Comparison of ENCODE assay signal across 10 mouse cellular contexts in genomic region chr5:107251751-107252305, GRCm38 (mm10). TPM values are rescaled to one million over a fixed set of nuclear protein-coding genes. Genes with fewer than 3 reads are reported as not detected.
DNase-seq lines count a peak whose midpoint lies in the region; ATAC-seq and TF ChIP-seq lines count a peak whose summit lies in the region.
"Had no signal": no experiment of that assay in that cellular context is flagged by ENCODE, and none has a peak within 500 bp of the region (broad histone marks: within the 10 kb centered on the region; RNA-seq: fewer than 3 reads in every experiment).

No protein-coding gene starts in this region.

- H3K27me3 ChIP-seq in forebrain, postnatal 0 days (ENCODE audit: insufficient read depth, low read length) = peaks cover 37% of the 10 kb centered on the region
- no peaks in the 10 kb centered on the region for H3K27me3 ChIP-seq in intestine, embryonic 15.5 days (replicated peaks)
- peaks cover 37% of the 10 kb centered on the region for H3K27me3 ChIP-seq in midbrain, embryonic 12.5 days
- H3K27me3 ChIP-seq: embryonic facial prominence, embryonic 15.5 days had no signal

- no peak overlapping the region for H3K27ac ChIP-seq in forebrain, postnatal 0 days (ENCODE audit: low read depth, low read length)
- H3K27ac ChIP-seq in intestine, embryonic 15.5 days = peak overlapping the region; percentile 56
- H3K27ac ChIP-seq in midbrain, embryonic 12.5 days (replicated peaks) = no peak overlapping the region

- DNase-seq in heart, adult 11 months = peak; percentile 93
- DNase-seq in heart, postnatal 36 days = no peak
- peak; percentile 83 for DNase-seq in forebrain, postnatal 0 days
- DNase-seq in left cerebral cortex, postnatal 14 days (ENCODE audit: low spot score in 2 of 2) = peak; percentile 55 to 61
- DNase-seq in spleen, postnatal 36 days (ENCODE audit: low spot score in 2 of 2) = no peak
- no peak for DNase-seq in gastrocnemius, postnatal 4 days (ENCODE audit: low spot score in 2 of 2)

- H3K4me1 ChIP-seq in forebrain, postnatal 0 days (ENCODE audit: insufficient read depth) = no peaks in the 10 kb centered on the region
- peaks cover 26% of the 10 kb centered on the region for H3K4me1 ChIP-seq in intestine, embryonic 15.5 days (replicated peaks)
- H3K4me1 ChIP-seq in midbrain, embryonic 12.5 days = peaks cover 23% of the 10 kb centered on the region

- no peak overlapping the region for H3K9ac ChIP-seq in forebrain, postnatal 0 days
- no peak overlapping the region for H3K9ac ChIP-seq in intestine, embryonic 15.5 days
- no peak overlapping the region for H3K9ac ChIP-seq in midbrain, embryonic 12.5 days (replicated peaks)
- H3K9ac ChIP-seq: embryonic facial prominence, embryonic 15.5 days had no signal

- no peaks in the 10 kb centered on the region for H3K36me3 ChIP-seq in forebrain, postnatal 0 days (ENCODE audit: insufficient read depth)
- no peaks in the 10 kb centered on the region for H3K36me3 ChIP-seq in intestine, embryonic 15.5 days
- no peaks in the 10 kb centered on the region for H3K36me3 ChIP-seq in midbrain, embryonic 12.5 days

- no peak for TF ChIP-seq CTCF in forebrain, postnatal 0 days (IDR thresholded peaks at IDR 0.05; ENCODE audit: low read depth)

- no peak overlapping the region for H3K4me2 ChIP-seq in forebrain, postnatal 0 days (ENCODE audit: low read depth)
- no peak overlapping the region for H3K4me2 ChIP-seq in intestine, embryonic 15.5 days (replicated peaks)
- H3K4me2 ChIP-seq in midbrain, embryonic 12.5 days (replicated peaks) = no peak overlapping the region
- H3K4me2 ChIP-seq: embryonic facial prominence, embryonic 15.5 days had no signal

- no peak overlapping the region for H3K4me3 ChIP-seq in forebrain, postnatal 0 days (ENCODE audit: low read depth, low read length)
- H3K4me3 ChIP-seq in intestine, embryonic 15.5 days (replicated peaks) = no peak overlapping the region
- H3K4me3 ChIP-seq in midbrain, embryonic 12.5 days = no peak overlapping the region
- H3K4me3 ChIP-seq: embryonic facial prominence, embryonic 15.5 days; myocyte had no signal

- WGBS in forebrain, postnatal 0 days = 6% methylated on average over 3 of the region's 3 CpGs
- WGBS in intestine, embryonic 15.5 days = 11% methylated on average over 3 of the region's 3 CpGs
- WGBS in midbrain, embryonic 12.5 days = 11% methylated on average over 3 of the region's 3 CpGs

- 0 out of 2 replicates have a peak, but pooled peaks cover 6% of the 10 kb centered on the region for H3K9me3 ChIP-seq in forebrain, postnatal 0 days (ENCODE audit: low read length)
- no peaks in the 10 kb centered on the region for H3K9me3 ChIP-seq in intestine, embryonic 15.5 days
- peaks cover 8% of the 10 kb centered on the region; the same call in 1 of the 2 replicates for H3K9me3 ChIP-seq in midbrain, embryonic 12.5 days

- ATAC-seq in forebrain, postnatal 0 days = peak; percentile 93
- peak; percentile 88 for ATAC-seq in intestine, embryonic 15.5 days
- peak; percentile 66; the same call in 1 of the 2 replicates for ATAC-seq in midbrain, embryonic 12.5 days (ENCODE audit: low FRiP score, low read depth)

- intact Hi-C loops in heart, postnatal 36 days (cut with DNase I) = no loop called here
- intact Hi-C loops in left cerebral cortex, postnatal 14 days (cut with DNase I) = no loop called here

RNA-seq across cellular contexts. Expression of gene Tgfbr3, which starts 37.6 kb away (rescaled TPM):
- total RNA-seq in heart, postnatal 36 days (2021) = 10 to 100 TPM; 53.5 to 54.2 TPM
- 5.5 and 14.3 TPM in 2 replicates for total RNA-seq in forebrain, postnatal 0 days (2014; rRNA removed)
- polyA plus RNA-seq in forebrain, postnatal 0 days (2015; fragmentation: Nextera tagmentation; extraction: Ambion mirVana) = 2.3 and 3.4 TPM in 2 replicates
- polyA plus RNA-seq in intestine, embryonic 15.5 days (2015; fragmentation: Nextera tagmentation; extraction: Ambion mirVana) = 14.4 and 16.3 TPM in 2 replicates
- 1 to 10 TPM; 9.3 TPM for total RNA-seq in left cerebral cortex, postnatal 14 days (2021)
- polyA plus RNA-seq in midbrain, embryonic 12.5 days (2016; fragmentation: Nextera tagmentation; extraction: Ambion mirVana) = 7.8 and 10.3 TPM in 2 replicates
- 10 to 100 TPM; 57.1 to 57.3 TPM for total RNA-seq in gastrocnemius, postnatal 4 days (2021)

Comparison
In these comparisons a context has a peak if more than half of its experiments do, and no peak if none do; other contexts are left out.
1. DNase-seq: peak in heart, adult 11 months (single experiment), forebrain, postnatal 0 days (single experiment) and left cerebral cortex, postnatal 14 days (2 of 2); none in heart, postnatal 36 days (0 of 2), spleen, postnatal 36 days (0 of 2) and gastrocnemius, postnatal 4 days (0 of 2).
2. Peak in every context shown above with its lines, with median percentiles within 50 percentile points of each other: ATAC-seq.